In genomic region chr14:48738641-48739040, GRCm38 (mm10) we compare ENCODE assay signal across 27 mouse cellular contexts.
A peak's percentile ranks its signal among the peaks of the same experiment; 100 is the strongest.
DNase-seq lines count a peak whose midpoint lies in the region; ATAC-seq lines count a peak whose summit lies in the region.
"Had no signal": no experiment of that assay in that cellular context is flagged by ENCODE, and none has a peak within 500 bp of the region (broad histone marks: within the 10 kb centered on the region; RNA-seq: fewer than 3 reads in every experiment).

No protein-coding gene starts in this region.

- no peak overlapping the region for H3K9ac ChIP-seq in forebrain, embryonic 11.5 days (ENCODE audit: low read length)
- no peak overlapping the region for H3K9ac ChIP-seq in forebrain, embryonic 16.5 days (replicated peaks; ENCODE audit: low read depth, low read length)
- H3K9ac ChIP-seq in midbrain, embryonic 11.5 days (ENCODE audit: low read length): peak overlapping the region; percentile 57
- no peak overlapping the region for H3K9ac ChIP-seq in midbrain, embryonic 16.5 days (ENCODE audit: low read depth, low read length)
- H3K9ac ChIP-seq in forebrain, embryonic 14.5 days (ENCODE audit: low read length): no peak overlapping the region
- no peak overlapping the region for H3K9ac ChIP-seq in midbrain, embryonic 14.5 days (replicated peaks; ENCODE audit: low read length)
- no peak overlapping the region for H3K9ac ChIP-seq in neural tube, embryonic 15.5 days (replicated peaks)
- H3K9ac ChIP-seq: embryonic facial prominence, embryonic 12.5 days; embryonic facial prominence, embryonic 15.5 days; heart, embryonic 13.5 days; hindbrain, embryonic 15.5 days had no signal

- H3K4me1 ChIP-seq in forebrain, embryonic 11.5 days (replicated peaks; ENCODE audit: control insufficient read depth, insufficient read depth, low read length): peaks cover 25% of the 10 kb centered on the region; the same call in 1 of the 2 replicates
- peaks cover 3% of the 10 kb centered on the region for H3K4me1 ChIP-seq in forebrain, embryonic 16.5 days (replicated peaks; ENCODE audit: control insufficient read depth, insufficient read depth, low read length)
- peaks cover 54% of the 10 kb centered on the region for H3K4me1 ChIP-seq in midbrain, embryonic 11.5 days (ENCODE audit: control insufficient read depth, insufficient read depth, low read length)
- H3K4me1 ChIP-seq in midbrain, embryonic 16.5 days (ENCODE audit: control insufficient read depth, insufficient read depth, low read length): peaks cover 4% of the 10 kb centered on the region; the same call in 1 of the 2 replicates
- peaks cover 4% of the 10 kb centered on the region for H3K4me1 ChIP-seq in forebrain, embryonic 14.5 days (ENCODE audit: control insufficient read depth, insufficient read depth, low read length)
- peaks cover 48% of the 10 kb centered on the region for H3K4me1 ChIP-seq in midbrain, embryonic 14.5 days (ENCODE audit: control insufficient read depth, insufficient read depth, low read length)
- H3K4me1 ChIP-seq in neural tube, embryonic 15.5 days: no peaks in the 10 kb centered on the region
- H3K4me1 ChIP-seq: embryonic facial prominence, embryonic 15.5 days; heart, embryonic 10.5 days; heart, embryonic 13.5 days; hindbrain, embryonic 15.5 days had no signal

- no peak for DNase-seq in forebrain, embryonic 11.5 days (ENCODE audit: low spot score)
- DNase-seq in midbrain, embryonic 11.5 days (ENCODE audit: low spot score, missing footprints): peak; percentile 92
- DNase-seq in forebrain, embryonic 14.5 days (ENCODE audit: low spot score): no peak
- peak; percentile 34 for DNase-seq in midbrain, embryonic 14.5 days
- DNase-seq in cerebellum, adult 11 months: no peak
- DNase-seq: adrenal gland, postnatal 10 days; adrenal gland, postnatal 36 days; B cell, adult 2 months; cerebellum, adult 2 months; cerebellum, adult 9-11 months; cerebellum, postnatal 25 days; gastrocnemius, postnatal 10 days; gastrocnemius, postnatal 36 days; heart, adult 2 months; heart, postnatal 14 days; heart, postnatal 4 days had no signal

- H3K4me3 ChIP-seq in forebrain, embryonic 11.5 days (ENCODE audit: low read depth, low read length): no peak overlapping the region
- no peak overlapping the region for H3K4me3 ChIP-seq in forebrain, embryonic 16.5 days (replicated peaks; ENCODE audit: low read length)
- 0 out of 2 replicates have a peak overlapping the region, but pooled peaks have one; percentile 7 for H3K4me3 ChIP-seq in midbrain, embryonic 11.5 days (ENCODE audit: low read depth, low read length)
- H3K4me3 ChIP-seq in midbrain, embryonic 16.5 days (ENCODE audit: low read depth, low read length): no peak overlapping the region
- no peak overlapping the region for H3K4me3 ChIP-seq in forebrain, embryonic 14.5 days (ENCODE audit: low read depth, low read length)
- 0 out of 2 replicates have a peak overlapping the region, but pooled peaks have one; percentile 8 for H3K4me3 ChIP-seq in midbrain, embryonic 14.5 days (replicated peaks; ENCODE audit: low read depth, low read length)
- no peak overlapping the region for H3K4me3 ChIP-seq in neural tube, embryonic 15.5 days (replicated peaks)
- H3K4me3 ChIP-seq: embryonic facial prominence, embryonic 12.5 days; embryonic facial prominence, embryonic 15.5 days; heart, adult 2 months; heart, embryonic 10.5 days; heart, embryonic 13.5 days; hindbrain, embryonic 15.5 days had no signal

- no peak; the same call in 1 of the 2 replicates for ATAC-seq in forebrain, embryonic 11.5 days (replicated peaks; ENCODE audit: low FRiP score)
- no peak for ATAC-seq in forebrain, embryonic 16.5 days
- ATAC-seq in midbrain, embryonic 11.5 days (ENCODE audit: low FRiP score): no peak
- no peak for ATAC-seq in midbrain, embryonic 16.5 days
- ATAC-seq in forebrain, embryonic 14.5 days: no peak
- ATAC-seq in midbrain, embryonic 14.5 days (ENCODE audit: low FRiP score, low TSS enrichment): no peak
- ATAC-seq in neural tube, embryonic 15.5 days (ENCODE audit: low FRiP score): no peak
- ATAC-seq: Patski had no signal

- peak overlapping the region; percentile 10; the same call in 1 of the 2 replicates for H3K27ac ChIP-seq in forebrain, embryonic 11.5 days (ENCODE audit: low read depth, low read length)
- no peak overlapping the region for H3K27ac ChIP-seq in forebrain, embryonic 16.5 days (ENCODE audit: low read length)
- peak overlapping the region; percentile 71 for H3K27ac ChIP-seq in midbrain, embryonic 11.5 days (ENCODE audit: low read depth, low read length)
- no peak overlapping the region for H3K27ac ChIP-seq in midbrain, embryonic 16.5 days (ENCODE audit: low read length)
- no peak overlapping the region for H3K27ac ChIP-seq in forebrain, embryonic 14.5 days (ENCODE audit: low read depth, low read length)
- H3K27ac ChIP-seq in midbrain, embryonic 14.5 days (replicated peaks; ENCODE audit: low read depth, low read length): peak overlapping the region; percentile 72
- no peak overlapping the region for H3K27ac ChIP-seq in neural tube, embryonic 15.5 days (replicated peaks)
- H3K27ac ChIP-seq: embryonic facial prominence, embryonic 12.5 days; embryonic facial prominence, embryonic 15.5 days; heart, adult 2 months; heart, embryonic 10.5 days; heart, embryonic 13.5 days; hindbrain, embryonic 15.5 days had no signal

- H3K36me3 ChIP-seq in forebrain, embryonic 11.5 days (ENCODE audit: control insufficient read depth, insufficient read depth, low read length): no peaks in the 10 kb centered on the region
- H3K36me3 ChIP-seq in forebrain, embryonic 16.5 days (ENCODE audit: control insufficient read depth, insufficient read depth): no peaks in the 10 kb centered on the region
- H3K36me3 ChIP-seq in midbrain, embryonic 11.5 days (ENCODE audit: control insufficient read depth, insufficient read depth, low read length): no peaks in the 10 kb centered on the region
- H3K36me3 ChIP-seq in midbrain, embryonic 16.5 days (ENCODE audit: control insufficient read depth, insufficient read depth, low read length): no peaks in the 10 kb centered on the region
- H3K36me3 ChIP-seq in forebrain, embryonic 14.5 days (ENCODE audit: control insufficient read depth, insufficient read depth, low read length): no peaks in the 10 kb centered on the region
- no peaks in the 10 kb centered on the region for H3K36me3 ChIP-seq in midbrain, embryonic 14.5 days (ENCODE audit: control insufficient read depth, insufficient read depth, low read length)
- no peaks in the 10 kb centered on the region for H3K36me3 ChIP-seq in neural tube, embryonic 15.5 days
- H3K36me3 ChIP-seq: embryonic facial prominence, embryonic 12.5 days; embryonic facial prominence, embryonic 15.5 days; G1E; heart, embryonic 10.5 days; heart, embryonic 13.5 days; hindbrain, embryonic 15.5 days had no signal

- H3K4me2 ChIP-seq in forebrain, embryonic 11.5 days (ENCODE audit: low read depth, low read length, severe bottlenecking): peak overlapping the region; percentile 32; the same call in 1 of the 2 replicates
- H3K4me2 ChIP-seq in forebrain, embryonic 16.5 days (ENCODE audit: low read length): no peak overlapping the region
- H3K4me2 ChIP-seq in midbrain, embryonic 11.5 days: peak overlapping the region; percentile 34
- no peak overlapping the region for H3K4me2 ChIP-seq in midbrain, embryonic 16.5 days (ENCODE audit: low read length)
- peak overlapping the region; percentile 24; the same call in 1 of the 2 replicates for H3K4me2 ChIP-seq in forebrain, embryonic 14.5 days (ENCODE audit: low read length)
- peak overlapping the region; percentile 46 for H3K4me2 ChIP-seq in midbrain, embryonic 14.5 days (ENCODE audit: low read length)
- no peak overlapping the region for H3K4me2 ChIP-seq in neural tube, embryonic 15.5 days
- H3K4me2 ChIP-seq: embryonic facial prominence, embryonic 12.5 days; embryonic facial prominence, embryonic 15.5 days; heart, embryonic 13.5 days; hindbrain, embryonic 15.5 days had no signal

- 20% methylated on average over 10 of the region's 10 CpGs for WGBS in forebrain, embryonic 11.5 days
- 30% methylated on average over 10 of the region's 10 CpGs for WGBS in forebrain, embryonic 16.5 days
- WGBS in midbrain, embryonic 11.5 days: 25% methylated on average over 10 of the region's 10 CpGs
- 23% methylated on average over 10 of the region's 10 CpGs for WGBS in midbrain, embryonic 16.5 days
- 21% methylated on average over 10 of the region's 10 CpGs for WGBS in forebrain, embryonic 14.5 days
- WGBS in midbrain, embryonic 14.5 days: 19% methylated on average over 10 of the region's 10 CpGs
- 85% methylated on average over 10 of the region's 10 CpGs for WGBS in neural tube, embryonic 15.5 days

- H3K9me3 ChIP-seq in forebrain, embryonic 11.5 days (ENCODE audit: control insufficient read depth, low read length): no peaks in the 10 kb centered on the region
- H3K9me3 ChIP-seq in forebrain, embryonic 16.5 days (ENCODE audit: control insufficient read depth, low read length): no peaks in the 10 kb centered on the region
- H3K9me3 ChIP-seq in midbrain, embryonic 11.5 days (ENCODE audit: control insufficient read depth, low read length): no peaks in the 10 kb centered on the region
- H3K9me3 ChIP-seq in midbrain, embryonic 16.5 days (replicated peaks; ENCODE audit: control insufficient read depth, low read length, poor library complexity, severe bottlenecking): no peaks in the 10 kb centered on the region
- H3K9me3 ChIP-seq in forebrain, embryonic 14.5 days (replicated peaks; ENCODE audit: control insufficient read depth, low read length): no peaks in the 10 kb centered on the region
- H3K9me3 ChIP-seq in midbrain, embryonic 14.5 days (ENCODE audit: control insufficient read depth, low read length): no peaks in the 10 kb centered on the region
- no peaks in the 10 kb centered on the region for H3K9me3 ChIP-seq in neural tube, embryonic 15.5 days (replicated peaks)
- H3K9me3 ChIP-seq: embryonic facial prominence, embryonic 12.5 days; embryonic facial prominence, embryonic 15.5 days; G1E; heart, embryonic 10.5 days; heart, embryonic 13.5 days; hindbrain, embryonic 15.5 days had no signal

- H3K27me3 ChIP-seq in forebrain, embryonic 11.5 days (ENCODE audit: control insufficient read depth, insufficient read depth, low read length): peaks cover 4% of the 10 kb centered on the region
- H3K27me3 ChIP-seq in forebrain, embryonic 16.5 days (replicated peaks; ENCODE audit: control insufficient read depth, insufficient read depth, low read length): peaks cover 38% of the 10 kb centered on the region
- H3K27me3 ChIP-seq in midbrain, embryonic 11.5 days (ENCODE audit: control insufficient read depth, insufficient read depth, low read length): no peaks in the 10 kb centered on the region
- H3K27me3 ChIP-seq in midbrain, embryonic 16.5 days (ENCODE audit: control insufficient read depth, insufficient read depth, low read depth, low read length): no peaks in the 10 kb centered on the region
- peaks cover 27% of the 10 kb centered on the region for H3K27me3 ChIP-seq in forebrain, embryonic 14.5 days (replicated peaks; ENCODE audit: control insufficient read depth, insufficient read depth, low read length)
- H3K27me3 ChIP-seq in midbrain, embryonic 14.5 days (ENCODE audit: control insufficient read depth, insufficient read depth, low read length): 0 out of 2 replicates have a peak, but pooled peaks cover 3% of the 10 kb centered on the region
- H3K27me3 ChIP-seq in neural tube, embryonic 15.5 days (replicated peaks): no peaks in the 10 kb centered on the region
- H3K27me3 ChIP-seq: CH12.LX; embryonic facial prominence, embryonic 12.5 days; embryonic facial prominence, embryonic 15.5 days; heart, embryonic 13.5 days; hindbrain, embryonic 15.5 days had no signal

Comparison
In these comparisons a context has a peak if more than half of its experiments do, and no peak if none do; other contexts are left out.
1. H3K27ac ChIP-seq: peak in forebrain, embryonic 11.5 days (single experiment), midbrain, embryonic 11.5 days (single experiment) and midbrain, embryonic 14.5 days (single experiment); none in forebrain, embryonic 16.5 days (single experiment), midbrain, embryonic 16.5 days (single experiment), forebrain, embryonic 14.5 days (single experiment) and neural tube, embryonic 15.5 days (single experiment).
2. H3K4me2 ChIP-seq: peak in forebrain, embryonic 11.5 days (single experiment), midbrain, embryonic 11.5 days (single experiment), forebrain, embryonic 14.5 days (single experiment) and midbrain, embryonic 14.5 days (single experiment); none in forebrain, embryonic 16.5 days (single experiment), midbrain, embryonic 16.5 days (single experiment) and neural tube, embryonic 15.5 days (single experiment).
3. H3K4me3 ChIP-seq: peak in midbrain, embryonic 11.5 days (single experiment) and midbrain, embryonic 14.5 days (single experiment); none in forebrain, embryonic 11.5 days (single experiment), forebrain, embryonic 16.5 days (single experiment), midbrain, embryonic 16.5 days (single experiment), forebrain, embryonic 14.5 days (single experiment) and neural tube, embryonic 15.5 days (single experiment).
4. DNase-seq: peak in midbrain, embryonic 11.5 days (single experiment) and midbrain, embryonic 14.5 days (single experiment); none in forebrain, embryonic 11.5 days (single experiment), forebrain, embryonic 14.5 days (single experiment) and cerebellum, adult 11 months (single experiment).